Mouse (Mus musculus): ENCODE data around the gene Stom. TPM values are rescaled to one million over a fixed set of nuclear protein-coding genes. Genes with fewer than 3 reads are reported as not detected.

Stom gene
- 53.5 TPM for polyA plus RNA-seq (2014; fragmentation: Illumina TruSeq; extraction: RNeasy Lipid Tissue Mini Kit (QIAGEN cat#74804); ENCODE audit: low replicate concordance)

GRCm38 (mm10) chr2:35336388-35337280 is at the start of gene Stom:
Gene Stom, minus strand, starts transcription at chr2:35336976.

GRCm38 (mm10) chr2:35367629-35368028 is 30.9 kb upstream of the Stom start, which contains the start of gene 4930568D16Rik:
Gene 4930568D16Rik, minus strand, starts transcription at chr2:35367729.

Other genes with a start within 250 kb of the Stom start
- 1.1 TPM for gene AI182371, start 235.4 kb downstream of the Stom start, polyA plus RNA-seq (2014; fragmentation: Illumina TruSeq; extraction: RNeasy Lipid Tissue Mini Kit (QIAGEN cat#74804); ENCODE audit: low replicate concordance)
- gene Cntrl, start 227.5 kb downstream of the Stom start, polyA plus RNA-seq (2014; fragmentation: Illumina TruSeq; extraction: RNeasy Lipid Tissue Mini Kit (QIAGEN cat#74804); ENCODE audit: low replicate concordance) = 33.2 TPM
- 298 TPM for gene Rab14, start 135.9 kb downstream of the Stom start, polyA plus RNA-seq (2014; fragmentation: Illumina TruSeq; extraction: RNeasy Lipid Tissue Mini Kit (QIAGEN cat#74804); ENCODE audit: low replicate concordance)
- 3.5 TPM for gene Gsn, start 80.6 kb downstream of the Stom start, polyA plus RNA-seq (2014; fragmentation: Illumina TruSeq; extraction: RNeasy Lipid Tissue Mini Kit (QIAGEN cat#74804); ENCODE audit: low replicate concordance)
- not detected for gene 4930568D16Rik, start 30.8 kb upstream of the Stom start, polyA plus RNA-seq (2014; fragmentation: Illumina TruSeq; extraction: RNeasy Lipid Tissue Mini Kit (QIAGEN cat#74804); ENCODE audit: low replicate concordance)
- gene 4930402F06Rik, start 60.2 kb upstream of the Stom start, polyA plus RNA-seq (2014; fragmentation: Illumina TruSeq; extraction: RNeasy Lipid Tissue Mini Kit (QIAGEN cat#74804); ENCODE audit: low replicate concordance) = not detected
- 17.1 TPM for gene Ggta1, start 126.3 kb upstream of the Stom start, polyA plus RNA-seq (2014; fragmentation: Illumina TruSeq; extraction: RNeasy Lipid Tissue Mini Kit (QIAGEN cat#74804); ENCODE audit: low replicate concordance)
- 2.4 TPM for gene Dab2ip, start 221.3 kb upstream of the Stom start, polyA plus RNA-seq (2014; fragmentation: Illumina TruSeq; extraction: RNeasy Lipid Tissue Mini Kit (QIAGEN cat#74804); ENCODE audit: low replicate concordance)

Measured in small intestine, adult 10 weeks (tissue).